Mouse (Mus musculus) mesoderm, embryonic 11.5 days (tissue): ENCODE data around the gene Tcl1b2.
"Not testable (repeated sequence)": the region's sequence is repeated elsewhere in the genome, so short reads cannot be mapped to it uniquely, and the experiment has no call there.

Experiments used
- DNase-seq: peaks from one replicate; pipeline ENCODE4 v3.0.0-alpha.2; 2012; ENCODE audit warnings: low read depth, low spot score

Gene Tcl1b2

GRCm38 (mm10) chr12:105145714-105146113, at the start of gene Tcl1b2:
Tcl1b2 (plus strand) TSS chr12:105146014.
- DNase-seq: no peak

- no peak for DNase-seq
These were observed 46.3 kb upstream of the Tcl1b2 start for GRCm38 (mm10) chr12:105099466-105100044.

GRCm38 (mm10) chr12:105102901-105103300, 42.9 kb upstream of the Tcl1b2 start:
- DNase-seq: no peak

GRCm38 (mm10) chr12:105104036-105104435, 41.8 kb upstream of the Tcl1b2 start:
- DNase-seq: peak; percentile 86

GRCm38 (mm10) chr12:105105326-105105725, 40.5 kb upstream of the Tcl1b2 start:
- no peak for DNase-seq

- no peak for DNase-seq
These were observed 37.0 kb upstream of the Tcl1b2 start for GRCm38 (mm10) chr12:105108856-105109255.

GRCm38 (mm10) chr12:105109406-105109805, 36.4 kb upstream of the Tcl1b2 start:
- no peak for DNase-seq

GRCm38 (mm10) chr12:105109812-105110211, 36.0 kb upstream of the Tcl1b2 start:
- DNase-seq: no peak

- DNase-seq: no peak
These were observed 33.4 kb upstream of the Tcl1b2 start for GRCm38 (mm10) chr12:105112321-105112988.

- DNase-seq: no peak
These were observed 29.2 kb upstream of the Tcl1b2 start for GRCm38 (mm10) chr12:105116648-105117047.

GRCm38 (mm10) chr12:105125362-105125761, 20.5 kb upstream of the Tcl1b2 start:
- no peak for DNase-seq

GRCm38 (mm10) chr12:105126516-105126915, 19.3 kb upstream of the Tcl1b2 start:
- DNase-seq: no peak

- no peak for DNase-seq
These were observed 18.2 kb upstream of the Tcl1b2 start for GRCm38 (mm10) chr12:105127607-105128006.

GRCm38 (mm10) chr12:105129494-105130205, 16.2 kb upstream of the Tcl1b2 start:
- DNase-seq: not testable (repeated sequence)

- not testable (repeated sequence) for DNase-seq
These were observed 11.6 kb upstream of the Tcl1b2 start for GRCm38 (mm10) chr12:105134167-105134566.

- DNase-seq: not testable (repeated sequence)
These were observed 11.0 kb upstream of the Tcl1b2 start for GRCm38 (mm10) chr12:105134826-105135225.

GRCm38 (mm10) chr12:105137729-105138128, 8.1 kb upstream of the Tcl1b2 start:
- not testable (repeated sequence) for DNase-seq

- DNase-seq: no peak
These were observed 2.7 kb upstream of the Tcl1b2 start for GRCm38 (mm10) chr12:105143096-105143495.

GRCm38 (mm10) chr12:105144928-105145327, 886 bp upstream of the Tcl1b2 start:
- DNase-seq: not testable (repeated sequence)

- DNase-seq: not testable (repeated sequence)
These were observed 9.5 kb downstream of the Tcl1b2 start for GRCm38 (mm10) chr12:105155286-105155685.

GRCm38 (mm10) chr12:105158842-105159241, 13.0 kb downstream of the Tcl1b2 start:
- DNase-seq: no peak

- DNase-seq: no peak
These were observed 13.6 kb downstream of the Tcl1b2 start, which contains the start of gene Tcl1b1 for GRCm38 (mm10) chr12:105159390-105159789. Tcl1b1 (plus strand) TSS chr12:105159690.

GRCm38 (mm10) chr12:105166734-105167133, 20.9 kb downstream of the Tcl1b2 start:
- no peak for DNase-seq
